Mouse (Mus musculus): ENCODE data around the gene Slc7a14. TPM values are rescaled to one million over a fixed set of nuclear protein-coding genes. Genes with fewer than 3 reads are reported as not detected.
"Not testable (repeated sequence)": the region's sequence is repeated elsewhere in the genome, so short reads cannot be mapped to it uniquely, and the experiment has no call there.

The Slc7a14 gene
- not detected in 2 replicates for total RNA-seq (2017)

DNA sequence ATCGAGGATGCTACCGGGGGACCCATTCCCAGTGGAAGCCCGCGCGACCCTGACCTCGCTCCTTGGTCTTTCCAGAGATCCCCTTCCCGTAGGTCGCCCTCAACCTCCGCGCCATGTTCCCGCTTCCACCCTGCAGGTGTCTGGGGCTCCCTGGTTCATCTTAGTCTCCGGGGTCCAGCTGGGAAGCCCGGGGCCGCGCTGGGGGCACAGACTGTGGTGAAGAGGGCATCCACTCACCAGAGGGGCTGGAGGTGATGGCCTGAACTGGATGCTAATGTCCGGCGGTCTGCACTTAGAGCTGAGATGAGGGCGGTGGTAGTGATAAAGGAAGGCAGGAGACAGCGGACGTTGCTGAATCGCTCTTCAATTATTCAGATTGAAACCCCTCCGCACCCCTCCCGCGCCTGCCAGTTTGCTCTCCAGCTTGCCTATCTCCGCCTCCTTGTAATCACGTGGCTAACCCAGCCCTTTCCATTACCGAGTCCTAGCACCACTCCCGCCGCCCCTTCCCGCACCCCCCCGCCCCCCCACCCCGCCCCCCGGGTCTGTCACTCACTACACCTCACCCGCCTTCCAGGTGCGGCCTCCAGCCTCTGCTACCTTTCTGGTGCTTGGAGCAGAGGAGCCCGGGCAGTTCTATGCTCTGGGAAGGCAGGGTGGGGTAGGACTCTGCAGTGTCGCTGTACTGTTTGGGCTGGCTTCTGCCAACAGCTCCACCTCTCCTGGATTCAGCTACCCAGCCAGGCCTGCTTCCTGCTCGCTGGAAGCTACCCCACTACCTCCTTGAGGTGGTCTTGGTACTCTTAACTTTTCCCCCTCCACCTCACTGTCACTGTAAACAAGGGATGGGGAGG is at the start of gene Slc7a14:
Gene Slc7a14 (minus strand): TSS at position 445 of the 854 bp plus-strand sequence.
- ATAC-seq (replicated peaks in 1 of 2; ENCODE audit: insufficient read depth in 1 of 2, low FRiP score in 2 of 2, low TSS enrichment in 1 of 2, low read depth in 1 of 2, poor library complexity in 2 of 2, severe bottlenecking in 2 of 2) = no peak

DNA sequence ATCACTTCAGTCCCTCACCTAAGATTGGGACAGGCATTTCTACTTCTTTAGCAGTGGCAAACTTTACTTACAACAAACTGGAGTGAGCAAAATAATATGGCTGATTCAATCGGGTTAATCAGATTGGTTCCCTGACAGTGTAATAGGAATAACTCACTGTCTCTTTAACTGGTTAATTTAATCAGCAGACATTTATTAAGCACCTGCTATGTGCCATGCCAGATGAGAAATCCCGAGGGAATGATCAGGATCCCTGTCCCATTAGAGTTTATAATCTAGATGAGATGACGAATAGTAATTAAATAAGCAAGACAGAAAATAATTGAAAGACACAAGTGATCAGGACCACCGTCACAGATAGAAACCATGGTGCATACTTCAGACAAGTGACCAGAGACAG is 36.4 kb upstream of the Slc7a14 start:
- no peak for ATAC-seq (replicated peaks in 1 of 2; ENCODE audit: insufficient read depth in 1 of 2, low FRiP score in 2 of 2, low TSS enrichment in 1 of 2, low read depth in 1 of 2, poor library complexity in 2 of 2, severe bottlenecking in 2 of 2)

DNA sequence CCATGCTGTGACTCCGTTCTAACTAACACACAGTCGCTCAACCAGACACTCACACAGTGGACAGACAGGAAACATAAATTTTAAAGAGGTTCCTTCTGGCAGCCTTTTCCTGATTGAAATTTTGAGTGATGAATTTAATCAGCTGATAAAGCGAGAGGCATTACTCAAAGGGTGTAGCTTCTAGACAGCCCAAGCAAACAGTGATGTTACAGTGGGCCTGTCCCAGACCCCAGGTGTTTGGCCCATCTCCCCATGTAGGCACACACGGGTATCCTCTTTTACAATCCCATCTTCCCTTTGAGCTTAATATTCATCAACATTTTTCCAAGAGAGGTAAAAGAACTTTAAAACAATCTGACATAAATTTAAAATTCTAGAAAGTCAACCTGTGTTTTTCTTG is 35.6 kb upstream of the Slc7a14 start:
- no peak for ATAC-seq (replicated peaks in 1 of 2; ENCODE audit: insufficient read depth in 1 of 2, low FRiP score in 2 of 2, low TSS enrichment in 1 of 2, low read depth in 1 of 2, poor library complexity in 2 of 2, severe bottlenecking in 2 of 2)

DNA sequence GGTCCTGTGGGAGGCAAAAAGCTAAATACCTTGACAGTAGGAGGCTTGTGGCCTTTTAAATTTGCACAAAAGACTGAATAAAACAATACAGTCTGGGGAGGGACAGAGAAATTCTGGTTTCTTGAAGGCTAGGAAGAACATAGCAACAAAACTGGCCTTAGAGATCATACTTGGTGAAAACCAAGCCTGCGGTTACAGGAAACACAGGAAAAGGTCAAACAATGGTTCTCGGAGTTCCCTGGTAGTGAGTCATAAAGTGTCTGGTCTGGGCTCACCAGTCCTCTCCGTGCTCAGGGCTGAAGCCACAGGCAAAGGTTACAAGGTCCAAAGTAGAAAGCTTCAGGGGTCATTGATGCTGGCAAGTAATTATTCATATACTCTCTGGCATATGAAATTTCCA is 29.1 kb upstream of the Slc7a14 start:
- no peak for ATAC-seq (replicated peaks in 1 of 2; ENCODE audit: insufficient read depth in 1 of 2, low FRiP score in 2 of 2, low TSS enrichment in 1 of 2, low read depth in 1 of 2, poor library complexity in 2 of 2, severe bottlenecking in 2 of 2)

DNA sequence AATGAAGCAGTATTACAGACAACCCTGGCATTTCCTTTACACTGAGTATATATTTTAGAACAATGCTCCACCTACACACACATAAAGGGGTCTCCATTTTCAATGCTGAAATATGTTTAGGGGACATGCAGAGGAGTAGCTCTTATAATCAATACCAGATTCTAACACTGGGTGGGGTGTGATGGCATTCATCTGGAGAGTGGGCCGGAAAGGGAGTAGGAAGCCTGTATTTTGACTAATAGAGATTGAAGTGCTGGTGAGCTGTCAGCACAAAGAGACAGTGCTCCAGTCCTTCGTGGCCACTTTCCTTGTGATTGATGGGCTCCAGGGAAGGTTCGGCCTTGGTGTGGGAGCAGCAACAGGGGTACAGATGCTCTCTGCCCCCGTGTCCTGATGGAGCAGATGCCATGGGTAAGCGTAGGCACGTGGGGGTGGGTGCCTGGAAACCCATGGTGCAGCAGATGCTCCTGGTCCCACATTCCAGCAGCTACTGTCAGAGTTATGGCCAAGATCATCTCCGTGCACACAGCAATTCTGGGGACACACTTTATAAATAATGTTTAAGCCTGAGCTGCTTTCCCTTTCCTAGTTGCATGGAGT is 18.2 kb upstream of the Slc7a14 start:
- ATAC-seq (replicated peaks in 1 of 2; ENCODE audit: insufficient read depth in 1 of 2, low FRiP score in 2 of 2, low TSS enrichment in 1 of 2, low read depth in 1 of 2, poor library complexity in 2 of 2, severe bottlenecking in 2 of 2) = no peak

DNA sequence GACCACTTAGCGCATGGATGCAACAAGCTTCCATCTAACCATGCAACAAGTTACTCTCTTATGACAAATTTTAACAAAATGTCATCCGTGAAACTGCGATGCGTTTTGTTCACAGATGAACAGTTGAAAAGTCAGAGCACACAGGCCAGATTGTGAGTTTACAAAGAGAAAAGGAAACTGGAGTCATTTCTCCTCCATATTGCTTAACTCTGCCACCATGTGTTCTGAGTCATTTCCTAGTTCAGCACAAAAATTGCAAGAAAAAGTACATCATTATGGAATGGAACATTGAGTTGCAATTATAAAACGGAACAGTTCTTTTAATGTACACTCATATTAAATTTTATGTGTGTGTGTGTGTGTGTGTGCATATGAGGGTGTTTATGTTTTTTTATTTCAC is 17.6 kb upstream of the Slc7a14 start:
- ATAC-seq (replicated peaks in 1 of 2; ENCODE audit: insufficient read depth in 1 of 2, low FRiP score in 2 of 2, low TSS enrichment in 1 of 2, low read depth in 1 of 2, poor library complexity in 2 of 2, severe bottlenecking in 2 of 2) = no peak

DNA sequence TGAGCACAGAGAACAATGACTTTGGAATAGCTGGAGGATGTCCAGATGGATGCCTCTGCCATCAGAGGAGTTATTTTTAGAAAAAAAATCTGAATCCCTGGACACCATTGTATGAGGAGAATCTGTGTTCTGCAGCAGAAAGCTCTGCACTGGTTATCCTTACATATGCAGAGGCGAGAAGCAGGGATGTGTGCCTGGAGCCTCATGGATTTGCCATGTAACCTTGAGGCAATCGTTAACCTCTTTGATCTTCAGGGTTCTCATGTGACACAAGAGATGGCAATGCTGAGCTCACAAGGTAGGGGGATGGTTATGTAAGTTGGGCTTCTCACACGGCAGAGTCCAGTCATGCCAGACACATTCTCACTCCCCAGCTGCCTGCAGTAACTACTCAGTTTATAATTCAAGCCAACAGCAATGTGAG is 14.1 kb upstream of the Slc7a14 start:
- ATAC-seq (replicated peaks in 1 of 2; ENCODE audit: insufficient read depth in 1 of 2, low FRiP score in 2 of 2, low TSS enrichment in 1 of 2, low read depth in 1 of 2, poor library complexity in 2 of 2, severe bottlenecking in 2 of 2) = no peak

DNA sequence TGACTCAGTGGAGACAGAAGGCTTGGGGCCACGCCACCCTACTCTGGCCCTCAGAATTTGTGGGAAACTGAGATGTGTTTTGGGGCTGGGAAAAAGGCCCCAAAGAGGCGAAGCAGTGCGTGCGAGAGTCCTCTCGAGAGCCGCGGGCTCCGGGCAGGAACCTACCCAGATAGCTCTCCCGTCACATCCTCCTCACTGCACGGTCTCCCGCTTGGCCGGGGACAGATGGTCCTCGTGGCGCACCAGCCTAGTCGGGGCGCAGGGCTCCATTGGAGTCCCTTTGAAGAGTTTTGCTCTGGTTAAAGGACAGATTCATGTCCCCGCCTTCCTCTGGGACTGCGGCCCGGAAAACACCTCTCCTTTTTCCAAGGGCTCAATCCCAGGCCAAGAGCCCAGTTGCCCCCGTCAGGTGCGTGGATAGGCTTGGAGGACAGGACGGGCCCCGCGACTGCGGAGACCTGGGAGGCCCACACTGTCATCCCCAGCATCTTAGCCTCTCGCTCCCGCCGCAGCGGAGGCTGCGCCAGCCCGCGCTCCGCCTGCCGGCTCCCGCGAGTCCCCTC is 726 bp downstream of the Slc7a14 start:
- no peak for ATAC-seq (replicated peaks in 1 of 2; ENCODE audit: insufficient read depth in 1 of 2, low FRiP score in 2 of 2, low TSS enrichment in 1 of 2, low read depth in 1 of 2, poor library complexity in 2 of 2, severe bottlenecking in 2 of 2)

DNA sequence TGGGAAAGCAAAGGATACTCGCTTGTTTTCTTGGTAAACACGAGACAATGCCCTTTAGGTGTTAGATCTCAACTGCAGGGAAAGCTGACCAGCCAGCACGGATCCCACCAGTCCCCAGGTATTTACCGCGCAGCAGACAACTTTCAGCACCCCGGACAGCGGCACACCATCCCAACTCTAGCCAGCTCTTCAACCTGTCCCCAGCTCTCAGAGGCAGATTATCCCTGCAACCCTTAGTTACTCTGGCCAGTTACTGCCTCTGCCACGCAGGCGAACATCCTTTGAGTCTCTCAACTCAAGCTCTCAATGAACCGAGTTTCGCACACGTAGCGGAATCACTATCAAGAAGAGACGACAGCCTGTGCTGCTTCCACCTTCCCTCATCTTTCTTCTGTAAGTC is 1.3 kb downstream of the Slc7a14 start:
- ATAC-seq (replicated peaks in 1 of 2; ENCODE audit: insufficient read depth in 1 of 2, low FRiP score in 2 of 2, low TSS enrichment in 1 of 2, low read depth in 1 of 2, poor library complexity in 2 of 2, severe bottlenecking in 2 of 2) = no peak; a peak in 1 of 4 replicates

DNA sequence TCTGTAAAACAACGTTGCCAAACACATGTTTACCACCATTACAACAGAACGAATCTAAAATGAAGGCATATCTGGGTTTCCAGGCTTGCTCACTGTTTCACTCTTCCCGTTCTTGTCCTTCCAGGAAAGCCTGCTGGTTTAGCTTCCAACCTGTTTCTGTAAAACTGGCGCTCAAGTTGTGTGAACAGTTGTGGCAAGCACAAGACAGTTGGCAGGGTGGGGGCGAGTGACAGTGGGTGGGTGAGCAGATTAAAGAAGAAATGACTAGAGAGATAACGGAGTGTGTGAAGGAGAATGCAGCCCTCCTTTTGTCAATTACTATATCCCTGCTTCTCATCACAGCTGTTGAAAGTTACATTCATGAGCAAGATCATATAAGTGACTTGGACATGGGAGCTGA is 2.2 kb downstream of the Slc7a14 start:
- no peak for ATAC-seq (replicated peaks in 1 of 2; ENCODE audit: insufficient read depth in 1 of 2, low FRiP score in 2 of 2, low TSS enrichment in 1 of 2, low read depth in 1 of 2, poor library complexity in 2 of 2, severe bottlenecking in 2 of 2)

DNA sequence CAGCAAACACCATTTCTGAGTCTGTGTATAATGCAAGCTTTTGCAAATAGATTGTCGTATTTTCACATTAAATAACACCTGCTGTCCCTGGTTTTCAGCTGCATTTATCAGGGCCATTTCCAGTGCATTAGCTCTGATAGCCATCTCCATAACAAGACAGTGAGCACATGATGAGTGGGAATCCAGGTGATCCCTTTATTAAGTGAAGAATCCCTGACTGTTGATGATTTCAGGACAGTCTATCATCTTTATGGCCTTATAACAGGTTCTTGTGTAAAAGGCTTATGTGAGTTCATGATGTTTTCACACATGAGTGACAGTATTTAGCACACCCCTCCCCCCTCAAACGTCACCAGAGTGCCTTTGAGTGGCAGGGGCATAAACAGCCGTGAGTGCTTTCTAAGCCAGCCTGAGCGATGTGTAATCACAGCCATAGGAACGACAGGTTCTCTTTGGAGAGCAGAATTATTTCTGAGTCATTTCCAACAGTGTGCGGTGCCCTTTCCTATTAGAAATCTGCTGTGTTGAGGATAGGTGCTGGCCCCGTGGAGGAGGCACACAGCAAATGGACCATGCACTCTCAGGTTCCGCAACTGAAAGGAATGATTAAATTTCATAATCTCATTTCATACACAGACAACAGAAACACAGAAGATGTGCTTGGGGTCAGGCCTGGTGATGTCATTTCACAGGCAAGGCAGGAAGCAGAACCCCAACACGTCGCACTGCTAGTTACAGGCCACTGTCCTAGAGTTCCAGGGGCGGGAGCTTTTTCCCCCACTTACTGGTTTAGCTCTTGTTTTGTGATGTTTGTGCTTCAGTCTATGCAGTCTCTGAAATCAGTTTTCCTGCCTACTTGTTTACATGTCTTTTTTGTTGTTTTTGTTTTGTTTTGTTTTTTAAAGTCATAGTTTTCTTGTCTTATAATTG is 18.2 kb downstream of the Slc7a14 start:
- no peak for ATAC-seq (replicated peaks in 1 of 2; ENCODE audit: insufficient read depth in 1 of 2, low FRiP score in 2 of 2, low TSS enrichment in 1 of 2, low read depth in 1 of 2, poor library complexity in 2 of 2, severe bottlenecking in 2 of 2)

DNA sequence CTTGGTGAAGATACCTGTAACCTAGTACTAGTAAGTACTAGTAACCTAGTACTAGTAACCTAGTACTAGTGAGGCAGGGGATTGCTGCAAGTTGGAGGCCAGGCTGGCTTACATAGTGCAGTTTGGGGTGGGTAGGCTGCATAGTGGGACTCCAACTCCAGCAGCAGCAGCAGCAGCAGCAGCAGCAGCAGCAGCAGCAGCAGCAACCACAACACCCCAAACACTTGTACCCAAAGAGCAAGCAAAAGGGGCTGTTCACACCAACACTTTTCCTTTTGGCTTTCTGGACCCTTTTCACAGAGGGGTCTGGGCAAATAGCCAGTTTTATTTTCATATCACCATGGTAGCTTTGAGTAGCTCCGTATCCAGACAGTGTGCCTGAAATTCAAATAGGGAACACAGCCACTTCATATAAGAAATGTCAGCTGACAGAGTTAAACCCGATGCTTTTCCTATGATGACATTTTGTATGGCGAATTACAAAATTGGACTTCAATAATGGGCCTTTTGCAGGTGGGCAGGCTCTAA is 22.7 kb downstream of the Slc7a14 start:
- no peak for ATAC-seq (replicated peaks in 1 of 2; ENCODE audit: insufficient read depth in 1 of 2, low FRiP score in 2 of 2, low TSS enrichment in 1 of 2, low read depth in 1 of 2, poor library complexity in 2 of 2, severe bottlenecking in 2 of 2)

DNA sequence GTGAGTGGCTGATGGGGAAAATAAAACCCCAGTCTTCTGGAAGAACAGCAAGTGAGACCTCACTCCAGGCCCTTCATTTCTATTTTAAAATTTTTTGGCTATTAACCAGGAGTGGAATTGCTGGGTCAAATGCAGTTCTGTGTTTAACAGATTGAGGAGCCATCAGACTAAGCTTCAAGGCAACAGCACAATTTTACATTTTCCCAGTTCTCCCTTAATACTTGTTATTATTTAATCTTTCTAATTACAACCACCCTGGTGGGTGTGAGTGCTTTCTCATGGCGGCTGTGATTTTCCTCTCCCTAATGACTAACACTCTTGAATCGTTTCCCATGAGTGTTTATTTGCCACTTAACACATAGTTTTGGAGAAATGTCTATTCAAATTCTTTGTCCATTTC is 29.1 kb downstream of the Slc7a14 start:
- ATAC-seq (replicated peaks in 1 of 2; ENCODE audit: insufficient read depth in 1 of 2, low FRiP score in 2 of 2, low TSS enrichment in 1 of 2, low read depth in 1 of 2, poor library complexity in 2 of 2, severe bottlenecking in 2 of 2) = no peak

DNA sequence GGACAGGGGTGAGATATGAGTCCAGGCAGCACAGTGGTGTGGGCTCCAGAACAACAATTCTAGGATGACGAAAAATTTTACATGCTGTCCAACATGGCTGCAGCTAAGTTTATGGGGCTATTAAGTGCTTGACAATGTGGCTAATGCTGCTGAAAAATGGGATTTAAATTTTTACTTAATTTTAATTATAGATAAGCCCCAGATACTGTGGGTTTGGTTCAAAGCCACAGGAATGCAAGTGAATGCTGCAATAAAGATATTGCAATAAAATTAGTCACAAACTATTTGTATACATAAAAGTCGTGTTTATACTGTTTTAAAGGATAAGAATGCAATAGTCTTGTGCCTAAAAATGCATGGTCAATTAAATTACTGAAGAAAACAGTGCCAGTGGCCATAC is 35.3 kb downstream of the Slc7a14 start:
- ATAC-seq (replicated peaks in 1 of 2; ENCODE audit: insufficient read depth in 1 of 2, low FRiP score in 2 of 2, low TSS enrichment in 1 of 2, low read depth in 1 of 2, poor library complexity in 2 of 2, severe bottlenecking in 2 of 2) = no peak

DNA sequence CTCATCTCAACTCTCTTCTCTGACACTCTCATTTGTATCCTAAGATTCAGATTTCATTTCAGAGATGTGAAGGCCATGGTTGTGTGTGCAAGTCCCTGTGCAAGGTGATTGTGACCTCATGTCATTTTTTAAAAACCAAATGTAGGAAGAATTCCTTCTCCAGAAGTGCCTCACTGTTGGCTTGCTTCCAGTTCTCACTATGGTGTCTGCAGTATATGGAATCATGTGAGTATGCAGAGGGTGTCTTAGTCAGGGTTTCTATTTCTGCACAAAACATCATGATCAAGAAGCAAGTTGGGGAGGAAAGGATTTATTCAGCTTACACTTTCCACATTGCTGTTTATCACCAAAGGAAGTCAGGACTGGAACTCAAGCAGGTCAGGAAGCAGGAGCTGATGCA is 36.9 kb downstream of the Slc7a14 start:
- not testable (repeated sequence) for ATAC-seq (replicated peaks in 1 of 2; ENCODE audit: insufficient read depth in 1 of 2, low FRiP score in 2 of 2, low TSS enrichment in 1 of 2, low read depth in 1 of 2, poor library complexity in 2 of 2, severe bottlenecking in 2 of 2)

DNA sequence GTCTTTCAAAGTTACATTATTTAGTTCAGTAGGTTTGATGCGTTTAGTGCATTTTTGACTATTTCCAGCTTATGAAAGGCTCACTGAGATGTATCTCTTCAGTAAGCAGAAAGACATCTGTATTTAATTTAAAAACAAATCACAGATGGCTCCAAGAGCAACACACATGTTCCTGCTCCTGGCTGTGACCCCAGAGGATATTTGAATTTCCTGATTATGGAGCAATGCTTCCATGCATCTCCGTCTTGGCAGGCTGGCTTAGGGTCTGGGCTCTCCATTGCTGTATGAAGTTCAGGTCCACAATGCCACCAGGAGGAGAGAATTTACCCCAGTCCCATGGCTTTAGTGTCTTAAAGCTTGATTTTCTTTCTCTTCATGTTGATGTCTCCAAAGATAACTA is 37.5 kb downstream of the Slc7a14 start:
- no peak for ATAC-seq (replicated peaks in 1 of 2; ENCODE audit: insufficient read depth in 1 of 2, low FRiP score in 2 of 2, low TSS enrichment in 1 of 2, low read depth in 1 of 2, poor library complexity in 2 of 2, severe bottlenecking in 2 of 2)

DNA sequence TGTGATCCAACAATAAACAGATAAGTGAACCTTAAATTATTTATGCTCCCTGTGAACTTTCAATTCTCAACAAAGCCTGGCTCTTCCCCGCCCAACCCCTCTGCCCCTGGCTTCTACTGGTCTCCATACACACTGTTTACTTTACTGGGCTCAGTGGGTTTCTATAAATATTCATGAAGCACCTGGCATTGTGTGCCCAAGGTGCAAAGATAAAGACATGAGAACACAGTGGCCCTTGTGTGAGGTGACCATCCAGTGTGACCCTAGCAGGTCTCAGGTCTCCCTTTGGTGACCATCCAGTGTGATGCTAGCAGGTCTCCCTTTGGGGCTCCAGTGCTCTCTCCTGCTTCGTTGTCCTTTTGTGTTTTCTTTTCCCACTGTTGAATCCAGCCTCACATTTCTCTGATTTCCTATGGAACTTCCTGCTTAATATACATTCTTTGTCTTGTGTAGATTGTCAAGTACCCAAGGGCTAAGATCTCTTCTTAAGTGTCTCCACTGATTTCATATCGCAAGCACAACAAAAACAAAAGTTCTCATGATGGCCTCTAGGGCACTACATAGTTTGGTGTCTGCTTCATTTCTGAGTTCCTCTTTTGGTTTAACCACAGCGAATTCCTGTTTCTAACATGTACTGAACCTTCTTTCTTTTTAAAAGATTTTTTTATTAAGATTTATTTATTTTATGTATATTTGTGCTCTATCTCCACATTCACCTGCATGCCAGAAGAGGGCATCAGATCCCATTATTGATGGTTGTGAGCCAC is 40.4 kb downstream of the Slc7a14 start:
- ATAC-seq (replicated peaks in 1 of 2; ENCODE audit: insufficient read depth in 1 of 2, low FRiP score in 2 of 2, low TSS enrichment in 1 of 2, low read depth in 1 of 2, poor library complexity in 2 of 2, severe bottlenecking in 2 of 2) = peak; percentile 92 to 95
